Mouse (Mus musculus): ENCODE results near the gene Sptssa. TPM values are rescaled to one million over a fixed set of nuclear protein-coding genes. Genes with fewer than 3 reads are reported as not detected.
"Not testable (repeated sequence)": the region's sequence is repeated elsewhere in the genome, so short reads cannot be mapped to it uniquely, and the experiment has no call there.

The Sptssa gene
- total and polyA plus RNA-seq, 2 experiments from 2014 or later = 63.0 to 206 TPM

- Histone ChIP-seq H3K9ac (replicated peaks; ENCODE audit: low read length, poor library complexity, severe bottlenecking) (no peak overlapping the region), H3K4me2 (ENCODE audit: low read depth, low read length, poor library complexity, severe bottlenecking) (no peak overlapping the region), H3K27me3 (ENCODE audit: insufficient read depth, low read length) (no peaks in the 10 kb centered on the region), H3K4me3 (ENCODE audit: low read depth, low read length) (no peak overlapping the region), H3K36me3 (ENCODE audit: insufficient read depth, low read length) (peaks cover 24% of the 10 kb centered on the region), H3K9me3 (ENCODE audit: low read length) (no peaks in the 10 kb centered on the region), H3K4me1 (ENCODE audit: insufficient read depth, low read length) (no peaks in the 10 kb centered on the region), H3K27ac (ENCODE audit: low read depth, low read length) (no peak overlapping the region)
- TF ChIP-seq CTCF (IDR thresholded peaks at IDR 0.05) = no peak
- DNase-seq (ENCODE audit: low spot score) (no peak), ATAC-seq (ENCODE audit: low FRiP score) (no peak)
- 96% methylated on average over 4 of the region's 4 CpGs for WGBS
Measured at GRCm38 (mm10) chr12:54671262-54671661, 14.9 kb upstream of the Sptssa start.

- WGBS = 100% methylated on average over 1 of the region's 1 CpGs
- H3K4me2 ChIP-seq (ENCODE audit: low read depth, low read length, poor library complexity, severe bottlenecking) = no peak overlapping the region
- H3K27ac ChIP-seq (ENCODE audit: low read depth, low read length) = no peak overlapping the region
- no peaks in the 10 kb centered on the region for H3K4me1 ChIP-seq (ENCODE audit: insufficient read depth, low read length)
- H3K9me3 ChIP-seq (ENCODE audit: low read length) = no peaks in the 10 kb centered on the region
- no peak overlapping the region for H3K9ac ChIP-seq (replicated peaks; ENCODE audit: low read length, poor library complexity, severe bottlenecking)
- ATAC-seq (ENCODE audit: low FRiP score) (no peak), DNase-seq (ENCODE audit: low spot score) (no peak)
- no peak overlapping the region for H3K4me3 ChIP-seq (ENCODE audit: low read depth, low read length)
- no peaks in the 10 kb centered on the region for H3K27me3 ChIP-seq (ENCODE audit: insufficient read depth, low read length)
- no peak for TF ChIP-seq CTCF (IDR thresholded peaks at IDR 0.05)
- peaks cover 16% of the 10 kb centered on the region for H3K36me3 ChIP-seq (ENCODE audit: insufficient read depth, low read length)
Measured at GRCm38 (mm10) chr12:54668141-54668540, 11.8 kb upstream of the Sptssa start.

GRCm38 (mm10) chr12:54665526-54665925, 9.2 kb upstream of the Sptssa start:
- no peak overlapping the region for H3K4me3 ChIP-seq (ENCODE audit: low read depth, low read length)
- H3K27me3 ChIP-seq (ENCODE audit: insufficient read depth, low read length) = no peaks in the 10 kb centered on the region
- DNase-seq (ENCODE audit: low spot score) = no peak
- TF ChIP-seq CTCF (IDR thresholded peaks at IDR 0.05) = no peak
- no peaks in the 10 kb centered on the region for H3K9me3 ChIP-seq (ENCODE audit: low read length)
- ATAC-seq (ENCODE audit: low FRiP score) = no peak
- no peak overlapping the region for H3K27ac ChIP-seq (ENCODE audit: low read depth, low read length)
- H3K36me3 ChIP-seq (ENCODE audit: insufficient read depth, low read length) = peaks cover 5% of the 10 kb centered on the region; the same call in 1 of the 2 replicates
- no peak overlapping the region for H3K9ac ChIP-seq (replicated peaks; ENCODE audit: low read length, poor library complexity, severe bottlenecking)
- 83% methylated on average over 6 of the region's 6 CpGs for WGBS
- no peak overlapping the region for H3K4me2 ChIP-seq (ENCODE audit: low read depth, low read length, poor library complexity, severe bottlenecking)
- no peaks in the 10 kb centered on the region for H3K4me1 ChIP-seq (ENCODE audit: insufficient read depth, low read length)

GRCm38 (mm10) chr12:54661470-54661869, 5.1 kb upstream of the Sptssa start:
- not testable (repeated sequence) for H3K4me2 ChIP-seq (ENCODE audit: low read depth, low read length, poor library complexity, severe bottlenecking); H3K9ac ChIP-seq (replicated peaks; ENCODE audit: low read length, poor library complexity, severe bottlenecking); ATAC-seq (ENCODE audit: low FRiP score); H3K4me1 ChIP-seq (ENCODE audit: insufficient read depth, low read length); H3K4me3 ChIP-seq (ENCODE audit: low read depth, low read length); H3K27me3 ChIP-seq (ENCODE audit: insufficient read depth, low read length); DNase-seq (ENCODE audit: low spot score); H3K27ac ChIP-seq (ENCODE audit: low read depth, low read length); H3K9me3 ChIP-seq (ENCODE audit: low read length); H3K36me3 ChIP-seq (ENCODE audit: insufficient read depth, low read length)
- WGBS = 71% methylated on average over 5 of the region's 5 CpGs

GRCm38 (mm10) chr12:54659901-54660300, 3.5 kb upstream of the Sptssa start:
- DNase-seq (ENCODE audit: low spot score) (no peak), ATAC-seq (ENCODE audit: low FRiP score) (no peak)
- Histone ChIP-seq H3K9me3 (ENCODE audit: low read length) (no peaks in the 10 kb centered on the region), H3K4me1 (ENCODE audit: insufficient read depth, low read length) (peaks cover 1% of the 10 kb centered on the region; the same call in 1 of the 2 replicates), H3K36me3 (ENCODE audit: insufficient read depth, low read length) (no peaks in the 10 kb centered on the region), H3K27me3 (ENCODE audit: insufficient read depth, low read length) (no peaks in the 10 kb centered on the region), H3K4me2 (ENCODE audit: low read depth, low read length, poor library complexity, severe bottlenecking) (no peak overlapping the region), H3K4me3 (ENCODE audit: low read depth, low read length) (no peak overlapping the region), H3K27ac (ENCODE audit: low read depth, low read length) (no peak overlapping the region), H3K9ac (replicated peaks; ENCODE audit: low read length, poor library complexity, severe bottlenecking) (no peak overlapping the region)
- 87% methylated on average over 3 of the region's 3 CpGs for WGBS
- no peak for TF ChIP-seq CTCF (IDR thresholded peaks at IDR 0.05)

- ATAC-seq (ENCODE audit: low FRiP score) (no peak), DNase-seq (ENCODE audit: low spot score) (no peak)
- WGBS = 73% methylated on average over 7 of the region's 7 CpGs
- Histone ChIP-seq H3K4me1 (ENCODE audit: insufficient read depth, low read length) (peaks cover 6% of the 10 kb centered on the region; the same call in 1 of the 2 replicates), H3K9ac (replicated peaks; ENCODE audit: low read length, poor library complexity, severe bottlenecking) (no peak overlapping the region), H3K4me3 (ENCODE audit: low read depth, low read length) (no peak overlapping the region), H3K4me2 (ENCODE audit: low read depth, low read length, poor library complexity, severe bottlenecking) (no peak overlapping the region), H3K36me3 (ENCODE audit: insufficient read depth, low read length) (no peaks in the 10 kb centered on the region), H3K9me3 (ENCODE audit: low read length) (no peaks in the 10 kb centered on the region), H3K27ac (ENCODE audit: low read depth, low read length) (no peak overlapping the region), H3K27me3 (ENCODE audit: insufficient read depth, low read length) (no peaks in the 10 kb centered on the region)
- no peak for TF ChIP-seq CTCF (IDR thresholded peaks at IDR 0.05)
Measured at GRCm38 (mm10) chr12:54658425-54659092, 2.2 kb upstream of the Sptssa start.
